Mouse (Mus musculus) limb, embryonic 15.5 days (tissue): ENCODE data around the gene Fbxo44. TPM values are rescaled to one million over a fixed set of nuclear protein-coding genes. Genes with fewer than 3 reads are reported as not detected.

ENCODE experiments used
- ATAC-seq: fragments of 200-750 bp; cut with Nextera tagmentation; 2 replicates; pipeline ENCODE4 v1.8.0; 2017; ENCODE audit warnings: low read depth, moderate TSS enrichment; ENCODE audit not compliant: insufficient number of reproducible peaks, low FRiP score, low TSS enrichment
- H3K27ac ChIP-seq: fragments of 300-500 bp; sonication (generic); 2 replicates; pipeline ENCODE4 v1.5.1; 2015; ENCODE audit warnings: moderate library complexity, mild to moderate bottlenecking, inconsistent platforms
- H3K27me3 ChIP-seq: fragments of 300-500 bp; sonication (generic); 2 replicates; pipeline ENCODE4 v1.6.1; 2015; ENCODE audit warnings: inconsistent platforms
- H3K36me3 ChIP-seq: fragments of 300-500 bp; sonication (generic); 2 replicates; pipeline ENCODE4 v1.6.1; 2015; ENCODE audit warnings: inconsistent platforms
- H3K4me1 ChIP-seq: fragments of 300-500 bp; sonication (generic); 2 replicates; pipeline ENCODE4 v1.6.1; 2015; ENCODE audit warnings: inconsistent platforms
- H3K4me2 ChIP-seq: fragments of 300-500 bp; sonication (generic); 2 replicates; pipeline ENCODE4 v1.6.1; 2015; ENCODE audit warnings: mild to moderate bottlenecking, inconsistent platforms
- H3K4me3 ChIP-seq: fragments of 300-500 bp; sonication (generic); 2 replicates; pipeline ENCODE4 v1.5.1; 2015; ENCODE audit warnings: mild to moderate bottlenecking, inconsistent platforms
- H3K9ac ChIP-seq: fragments of 300-500 bp; sonication (generic); 2 replicates; pipeline ENCODE4 v1.6.1; 2015; ENCODE audit warnings: inconsistent platforms
- H3K9me3 ChIP-seq: fragments of 300-500 bp; sonication (generic); 2 replicates; pipeline ENCODE4 v1.6.1; 2016; ENCODE audit warnings: inconsistent platforms
- WGBS: fragments of 180-500 bp; shearing (Covaris S2); methylation state at CpG from one replicate; pipeline ENCODE4 v1.1.7; 2015; 5-methylcytosine and 5-hydroxymethylcytosine counted together
- polyA plus RNA-seq: library from polyadenylated mRNA; unstranded; fragments of >200 nt; fragmentation: Nextera tagmentation; extraction: Ambion mirVana; gene quantifications from 2 replicates; pipeline ENCODE4 v1.2.1, GENCODE M21; 2015

Gene Fbxo44
- polyA plus RNA-seq, 1 experiment from 2014 or later, result 6.5 TPM

DNA sequence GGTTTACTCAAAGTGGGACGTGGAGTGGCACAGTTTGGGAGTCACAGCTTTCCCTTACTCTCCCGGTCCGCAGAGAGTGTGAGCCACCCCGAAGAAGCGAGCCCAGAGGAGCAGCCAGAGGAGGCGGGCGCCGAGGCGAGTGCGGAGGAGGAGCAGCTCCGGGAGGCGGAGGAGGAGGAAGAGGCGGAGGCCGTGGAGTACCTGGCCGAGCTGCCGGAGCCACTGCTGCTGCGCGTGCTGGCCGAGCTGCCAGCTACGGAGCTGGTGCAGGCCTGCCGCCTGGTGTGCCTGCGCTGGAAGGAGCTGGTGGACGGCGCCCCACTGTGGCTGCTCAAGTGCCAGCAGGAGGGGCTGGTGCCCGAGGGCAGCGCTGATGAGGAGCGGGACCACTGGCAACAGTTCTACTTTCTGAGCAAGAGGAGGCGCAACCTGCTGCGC is 3.7 kb upstream of the Fbxo44 start:
- WGBS, result under 1% methylated on average over 29 of the region's 29 CpGs
- no peak for ATAC-seq
- H3K27me3 ChIP-seq, result peaks cover 76% of the 10 kb centered on the region
- H3K4me2 ChIP-seq, result peak overlapping the region; percentile 59
- peak overlapping the region; percentile 32 for H3K4me3 ChIP-seq
- H3K4me1 ChIP-seq, result peaks cover 48% of the 10 kb centered on the region
- no peak overlapping the region for H3K27ac ChIP-seq
- no peaks in the 10 kb centered on the region for H3K36me3 ChIP-seq
- H3K9ac ChIP-seq, result no peak overlapping the region
- no peaks in the 10 kb centered on the region for H3K9me3 ChIP-seq

DNA sequence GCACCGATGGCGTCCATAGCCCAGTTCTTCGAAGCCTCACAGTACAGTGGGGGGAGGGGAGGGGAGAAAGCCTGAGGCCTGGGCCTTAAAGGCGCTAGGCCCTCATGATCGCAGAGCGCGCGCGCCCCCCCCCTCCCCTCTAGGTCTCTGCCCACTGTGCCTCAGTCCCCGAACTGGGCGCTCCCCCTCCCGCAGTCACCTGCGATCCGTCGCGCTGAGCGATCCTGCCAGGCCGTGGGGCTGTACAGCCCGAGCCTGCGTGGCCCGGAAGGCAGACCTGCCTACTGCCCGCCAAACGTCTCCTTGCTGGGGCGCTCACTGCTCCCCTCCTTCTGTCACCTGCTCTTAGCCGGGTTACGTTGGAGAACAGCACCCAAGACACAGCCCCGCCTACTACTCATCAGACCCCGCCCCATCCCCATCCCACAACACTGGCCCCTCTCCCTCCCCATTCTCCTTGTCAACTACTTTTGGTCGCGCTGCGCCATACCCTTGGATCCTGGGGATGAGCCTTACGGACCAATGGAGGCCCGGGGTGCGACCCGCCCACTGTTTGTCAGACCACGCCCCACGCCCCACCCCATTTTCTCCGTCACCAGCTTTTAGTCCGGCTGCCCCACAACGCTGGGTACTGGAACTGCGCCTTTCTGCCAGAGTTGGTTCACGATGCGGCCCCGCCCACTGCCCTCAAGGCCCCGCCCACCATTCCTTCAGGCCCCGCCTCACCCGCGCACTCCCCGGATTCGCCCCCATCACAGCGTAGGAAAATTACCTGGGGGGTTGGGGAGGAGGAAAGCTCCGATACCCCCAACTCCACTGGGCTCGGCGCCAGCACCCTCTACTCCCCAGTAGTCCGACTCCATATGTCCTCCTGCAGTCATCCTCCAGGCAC is 492 bp downstream of the Fbxo44 start:
- Histone ChIP-seq H3K4me1 (peaks cover 43% of the 10 kb centered on the region), H3K4me3 (peak overlapping the region; percentile 61), H3K27ac (no peak overlapping the region), H3K27me3 (peaks cover 53% of the 10 kb centered on the region), H3K9ac (peak overlapping the region; percentile 63), H3K4me2 (peak overlapping the region; percentile 97), H3K36me3 (0 out of 2 replicates have a peak, but pooled peaks cover 3% of the 10 kb centered on the region), H3K9me3 (no peaks in the 10 kb centered on the region)
- peak; percentile 83 for ATAC-seq
- under 1% methylated on average over 54 of the region's 55 CpGs for WGBS

DNA sequence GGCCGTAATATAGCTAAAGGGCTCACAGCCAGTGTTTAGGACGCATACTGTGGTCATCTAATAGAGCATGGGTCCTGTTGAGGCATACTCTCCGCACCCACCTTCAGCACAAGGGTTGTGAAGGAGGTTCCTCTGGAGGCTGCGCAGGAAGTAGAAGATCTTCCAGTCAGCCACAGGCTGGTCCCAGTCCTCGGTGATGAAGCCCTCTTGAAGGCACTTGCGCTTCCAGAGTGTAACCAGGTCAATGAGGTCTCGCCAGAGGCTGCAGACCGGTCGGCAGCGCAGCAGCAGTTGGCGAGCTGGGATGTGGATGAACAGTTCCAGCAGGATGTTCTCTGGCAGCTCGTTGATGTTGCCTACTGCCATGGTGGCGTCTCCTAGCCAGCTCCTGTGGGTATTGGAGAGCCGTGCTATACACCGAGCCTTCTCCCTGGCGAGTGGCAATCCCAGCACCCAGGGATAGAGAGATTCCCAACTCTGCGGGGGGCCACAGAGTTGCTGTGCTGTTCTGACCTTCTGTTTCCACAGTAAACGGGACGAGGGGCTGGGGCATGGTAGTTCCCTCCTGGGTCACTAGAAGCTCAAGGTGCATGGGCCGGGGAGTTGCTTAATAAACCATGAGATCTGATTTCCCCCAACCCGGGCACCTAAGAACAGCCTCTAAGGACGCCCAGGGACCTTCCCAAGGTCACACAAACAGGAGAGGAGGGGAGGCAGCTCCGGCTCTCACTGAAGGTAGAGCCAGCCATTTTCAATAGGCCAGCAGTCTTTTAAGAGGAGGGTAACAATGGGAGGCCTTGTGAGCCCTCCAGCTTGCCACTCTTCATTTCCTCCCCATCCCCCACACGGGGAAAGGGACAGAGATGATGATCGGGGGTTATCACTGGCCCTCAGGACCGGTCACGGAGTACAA is 1.6 kb downstream of the Fbxo44 start:
- no peaks in the 10 kb centered on the region for H3K9me3 ChIP-seq
- peaks cover 32% of the 10 kb centered on the region for H3K4me1 ChIP-seq
- H3K36me3 ChIP-seq, result 0 out of 2 replicates have a peak, but pooled peaks cover 3% of the 10 kb centered on the region
- ATAC-seq, result no peak
- peak overlapping the region; percentile 97 for H3K4me2 ChIP-seq
- H3K4me3 ChIP-seq, result peak overlapping the region; percentile 61
- H3K27ac ChIP-seq, result no peak overlapping the region
- H3K9ac ChIP-seq, result peak overlapping the region; percentile 63; the same call in 1 of the 2 replicates
- peaks cover 42% of the 10 kb centered on the region for H3K27me3 ChIP-seq
- WGBS, result 37% methylated on average over 27 of the region's 27 CpGs

DNA sequence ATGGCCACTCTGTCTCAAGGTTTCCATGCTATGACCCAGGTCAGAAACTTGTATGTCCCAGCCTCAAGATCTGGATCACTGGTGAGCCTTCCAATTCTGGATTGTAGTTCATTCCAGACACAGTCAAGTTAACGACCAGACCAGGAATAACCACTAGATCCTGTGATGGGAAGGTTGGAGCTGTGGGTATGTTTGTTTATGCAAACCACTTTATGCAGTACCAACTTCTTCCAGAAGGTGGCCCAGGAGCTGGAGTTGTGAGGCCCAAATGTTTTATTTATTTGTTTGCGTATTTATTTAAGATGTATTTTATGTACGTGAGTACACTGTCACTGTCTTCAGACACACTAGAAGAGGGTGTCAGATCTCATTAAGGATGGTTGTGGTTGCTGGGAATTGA is 5.3 kb downstream of the Fbxo44 start:
- ATAC-seq, result no peak
- Histone ChIP-seq H3K27ac (no peak overlapping the region), H3K4me3 (no peak overlapping the region), H3K4me2 (no peak overlapping the region), H3K4me1 (peaks cover 33% of the 10 kb centered on the region), H3K36me3 (peaks cover 3% of the 10 kb centered on the region; the same call in 1 of the 2 replicates), H3K9ac (no peak overlapping the region), H3K9me3 (no peaks in the 10 kb centered on the region), H3K27me3 (peaks cover 6% of the 10 kb centered on the region; the same call in 1 of the 2 replicates)
- WGBS, result 58% methylated on average over 3 of the region's 3 CpGs

DNA sequence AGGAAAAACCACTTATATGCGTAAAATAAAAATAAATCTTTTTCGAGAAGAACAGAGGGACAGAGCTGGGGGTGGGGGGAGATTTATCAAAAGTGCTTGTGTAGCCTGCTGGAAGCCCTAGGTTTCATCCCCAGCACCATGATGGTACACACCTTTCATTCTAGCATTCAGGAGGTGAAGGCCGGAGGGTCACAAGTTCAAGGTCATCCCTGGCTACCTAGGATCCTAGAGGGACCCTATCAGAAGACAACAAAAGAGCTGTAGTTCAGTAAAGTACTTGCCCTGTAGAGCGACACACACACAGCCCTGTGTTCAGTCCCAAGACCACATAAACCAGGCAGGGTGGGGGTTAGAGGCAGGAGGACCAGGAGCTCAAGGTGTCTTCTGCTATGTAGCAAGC is 6.3 kb downstream of the Fbxo44 start:
- Histone ChIP-seq H3K4me3 (no peak overlapping the region), H3K27me3 (peaks cover 6% of the 10 kb centered on the region; the same call in 1 of the 2 replicates), H3K4me1 (peaks cover 31% of the 10 kb centered on the region), H3K27ac (no peak overlapping the region), H3K9me3 (no peaks in the 10 kb centered on the region), H3K4me2 (no peak overlapping the region), H3K36me3 (peaks cover 3% of the 10 kb centered on the region; the same call in 1 of the 2 replicates), H3K9ac (no peak overlapping the region)
- WGBS, result 90% methylated on average over 4 of the region's 4 CpGs
- ATAC-seq, result no peak

DNA sequence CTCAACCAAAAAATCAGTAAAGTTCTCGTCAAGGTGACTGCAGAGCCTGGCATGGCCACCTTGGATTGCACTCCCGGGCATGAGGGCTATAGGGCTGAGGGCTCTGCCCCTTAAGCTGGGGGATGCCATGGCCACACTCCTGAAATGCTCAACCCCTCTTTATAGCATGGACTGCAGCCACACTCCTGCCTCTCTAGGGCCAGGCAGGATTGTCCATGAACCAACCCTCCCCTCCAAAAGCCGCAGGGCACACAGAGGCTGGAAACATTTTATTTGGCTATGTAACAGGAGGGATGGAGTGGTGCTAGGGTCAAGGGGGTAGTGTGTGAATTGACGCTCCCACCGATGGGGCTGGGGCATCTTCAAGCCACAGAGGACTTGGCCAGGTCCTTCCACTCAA is 7.7 kb downstream of the Fbxo44 start:
- peaks cover 23% of the 10 kb centered on the region; the same call in 1 of the 2 replicates for H3K4me1 ChIP-seq
- H3K9ac ChIP-seq, result no peak overlapping the region
- H3K4me2 ChIP-seq, result no peak overlapping the region
- H3K27me3 ChIP-seq, result no peaks in the 10 kb centered on the region
- H3K27ac ChIP-seq, result no peak overlapping the region
- H3K36me3 ChIP-seq, result peaks cover 3% of the 10 kb centered on the region; the same call in 1 of the 2 replicates
- H3K9me3 ChIP-seq, result no peaks in the 10 kb centered on the region
- WGBS, result 79% methylated on average over 5 of the region's 5 CpGs
- H3K4me3 ChIP-seq, result no peak overlapping the region
- ATAC-seq, result no peak

DNA sequence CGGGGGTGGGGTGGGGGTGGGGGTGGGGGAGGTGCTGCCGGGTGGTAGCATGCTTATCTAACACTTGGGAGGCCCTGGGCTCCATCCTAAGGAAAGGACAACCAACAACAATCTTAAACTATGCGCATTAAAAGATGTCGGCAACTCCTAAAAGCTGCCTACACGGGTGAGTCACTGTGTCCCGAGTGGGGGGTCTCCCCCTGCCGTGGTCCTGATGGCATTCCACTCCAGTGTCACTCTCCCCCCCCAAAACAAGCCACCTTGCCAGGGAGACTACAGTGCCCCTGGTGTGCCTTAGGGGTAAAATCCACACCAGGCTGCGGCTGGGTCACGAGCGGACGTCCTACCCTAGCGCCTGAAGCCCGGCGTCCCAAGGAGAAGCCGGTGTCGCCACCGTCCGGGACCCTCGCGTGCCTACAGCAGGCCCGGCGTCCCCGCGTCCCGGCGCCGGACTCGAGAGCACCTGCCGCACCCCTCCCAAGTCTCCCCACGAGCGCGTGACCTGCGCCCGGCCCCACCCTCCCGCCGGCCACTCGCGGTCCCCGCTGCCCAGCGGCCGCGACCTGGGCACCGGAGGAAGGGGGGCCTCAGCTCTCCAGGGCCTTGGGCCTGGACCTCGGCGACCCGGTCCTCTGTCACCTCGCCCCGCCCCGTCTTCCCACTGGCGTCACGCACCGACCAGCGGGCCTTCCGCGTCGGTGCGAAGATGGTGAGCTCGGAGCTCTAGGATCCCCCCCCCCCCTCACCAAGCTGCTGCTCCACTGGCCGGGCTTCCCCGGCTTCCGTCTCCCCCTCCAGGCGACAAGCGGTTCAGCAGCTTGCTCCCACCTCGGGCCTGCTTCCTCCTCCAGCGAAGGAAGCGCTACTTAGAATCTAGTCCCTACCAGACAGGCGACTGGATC is 8.8 kb downstream of the Fbxo44 start, which contains the start of gene Fbxo6:
Gene Fbxo6, minus strand, starts transcription at position 874 of the 902 bp plus-strand sequence.
- WGBS, result 1% methylated on average over 65 of the region's 67 CpGs
- Histone ChIP-seq H3K4me2 (peak within 1 kb of the TSS; percentile 95), H3K36me3 (peaks cover 12% of the 10 kb centered on the region; the same call in 1 of the 2 replicates), H3K4me1 (peaks cover 23% of the 10 kb centered on the region; the same call in 1 of the 2 replicates), H3K9ac (peak within 1 kb of the TSS; percentile 65), H3K27ac (peak within 1 kb of the TSS; percentile 74), H3K4me3 (peak within 1 kb of the TSS; percentile 66), H3K9me3 (no peaks in the 10 kb centered on the region), H3K27me3 (no peaks in the 10 kb centered on the region)
- peak; percentile 84 for ATAC-seq

DNA sequence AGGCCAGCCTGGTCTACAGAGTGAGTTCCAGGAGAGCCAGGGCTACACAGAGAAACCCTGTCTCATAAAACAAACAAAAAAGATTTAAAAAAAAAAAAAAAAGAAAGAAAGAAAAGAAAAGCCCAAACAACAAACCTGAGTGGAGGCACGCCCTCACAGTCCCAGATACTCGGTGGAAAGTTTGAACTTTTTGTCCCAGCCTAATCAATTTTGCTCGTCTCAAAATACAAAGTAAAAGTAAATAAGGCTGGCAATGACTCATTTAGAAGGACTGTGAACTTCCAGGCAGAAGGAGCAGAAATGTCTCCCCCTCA is 9.4 kb downstream of the Fbxo44 start:
- ATAC-seq, result no peak
- Histone ChIP-seq H3K9ac (no peak overlapping the region), H3K27ac (no peak overlapping the region)

DNA sequence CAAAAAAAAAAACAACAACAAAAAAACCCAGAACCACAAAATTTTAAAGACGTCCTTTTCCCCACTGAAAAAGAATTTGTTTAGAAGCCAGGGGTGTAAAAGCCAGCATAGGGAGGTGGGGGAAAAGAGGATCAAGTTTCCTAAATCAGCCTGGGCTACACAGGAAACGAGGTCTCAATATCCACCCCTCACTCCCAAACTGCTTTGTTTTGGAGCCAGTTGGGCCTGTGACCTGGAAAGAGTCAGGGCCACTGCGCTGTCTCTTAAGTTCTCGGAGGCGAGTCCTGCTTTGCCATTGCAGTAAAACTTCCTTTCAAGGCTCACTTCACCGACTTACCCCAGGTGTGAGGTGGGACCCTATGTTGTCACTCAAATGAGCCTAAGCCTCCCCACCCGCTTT is 10.0 kb downstream of the Fbxo44 start:
- peaks cover 21% of the 10 kb centered on the region for H3K36me3 ChIP-seq
- 37% methylated on average over 7 of the region's 7 CpGs for WGBS
- H3K27me3 ChIP-seq, result no peaks in the 10 kb centered on the region
- no peak for ATAC-seq
- no peak overlapping the region for H3K27ac ChIP-seq
- no peak overlapping the region for H3K4me2 ChIP-seq
- no peak overlapping the region for H3K9ac ChIP-seq
- H3K9me3 ChIP-seq, result no peaks in the 10 kb centered on the region
- peaks cover 23% of the 10 kb centered on the region; the same call in 1 of the 2 replicates for H3K4me1 ChIP-seq
- H3K4me3 ChIP-seq, result no peak overlapping the region

More for the DNA sequence above, 9.4 kb downstream of the Fbxo44 start:
- 50% methylated on average over 3 of the region's 3 CpGs for WGBS
- H3K27me3 ChIP-seq, result no peaks in the 10 kb centered on the region
- peak overlapping the region; percentile 66 for H3K4me3 ChIP-seq
- H3K4me2 ChIP-seq, result peak overlapping the region; percentile 95
- no peaks in the 10 kb centered on the region for H3K9me3 ChIP-seq
- H3K4me1 ChIP-seq, result peaks cover 23% of the 10 kb centered on the region; the same call in 1 of the 2 replicates
- peaks cover 17% of the 10 kb centered on the region; the same call in 1 of the 2 replicates for H3K36me3 ChIP-seq

DNA sequence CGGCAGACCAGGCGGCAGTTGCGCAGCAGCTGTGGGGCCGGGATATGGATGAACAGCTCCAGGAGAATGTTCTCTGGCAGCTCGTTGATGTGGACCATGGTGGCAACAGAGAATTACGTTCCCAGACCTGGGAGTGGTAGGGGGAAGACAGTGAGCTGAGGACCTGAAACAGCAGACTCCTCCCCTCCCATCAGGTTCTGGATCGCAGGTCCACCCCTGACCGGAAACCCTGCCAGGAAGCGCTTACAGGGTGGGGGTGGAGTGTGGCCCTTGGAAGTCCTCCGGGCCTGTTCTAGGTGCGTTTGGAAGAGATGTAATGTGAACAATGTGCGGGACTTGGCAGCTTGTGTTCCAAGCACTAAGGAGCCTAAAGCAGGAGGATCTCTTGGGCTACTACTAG is 10.7 kb downstream of the Fbxo44 start:
- 45% methylated on average over 12 of the region's 12 CpGs for WGBS
- H3K9me3 ChIP-seq, result no peaks in the 10 kb centered on the region
- H3K4me2 ChIP-seq, result no peak overlapping the region
- H3K27ac ChIP-seq, result no peak overlapping the region
- peaks cover 25% of the 10 kb centered on the region for H3K36me3 ChIP-seq
- peaks cover 23% of the 10 kb centered on the region; the same call in 1 of the 2 replicates for H3K4me1 ChIP-seq
- no peak for ATAC-seq
- no peak overlapping the region for H3K4me3 ChIP-seq
- no peaks in the 10 kb centered on the region for H3K27me3 ChIP-seq
- no peak overlapping the region for H3K9ac ChIP-seq

DNA sequence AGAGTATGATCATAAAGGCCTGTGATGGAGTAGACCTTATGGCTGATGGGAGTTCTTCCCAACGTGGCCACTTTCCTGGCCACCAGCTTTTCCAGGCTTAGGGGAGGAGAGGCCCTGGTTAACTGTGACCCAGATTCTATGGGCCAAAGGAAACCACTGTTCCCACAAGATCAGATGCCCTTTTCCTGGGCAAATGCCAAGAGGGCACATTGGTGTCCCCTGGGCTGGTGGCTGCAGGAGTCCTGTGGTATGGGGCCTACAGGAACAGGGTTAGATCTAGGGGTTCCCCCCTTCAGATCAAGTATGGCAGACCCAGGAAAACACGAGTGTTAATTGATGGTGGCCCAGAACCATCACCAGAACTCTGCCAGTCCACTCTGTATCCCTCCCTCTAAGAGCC is 12.6 kb downstream of the Fbxo44 start:
- Histone ChIP-seq H3K9ac (no peak overlapping the region), H3K27ac (no peak overlapping the region), H3K4me1 (peaks cover 23% of the 10 kb centered on the region; the same call in 1 of the 2 replicates), H3K36me3 (peaks cover 25% of the 10 kb centered on the region), H3K27me3 (no peaks in the 10 kb centered on the region), H3K9me3 (no peaks in the 10 kb centered on the region), H3K4me2 (no peak overlapping the region), H3K4me3 (no peak overlapping the region)
- no peak for ATAC-seq
- 91% methylated on average over 2 of the region's 2 CpGs for WGBS
